Mouse (Mus musculus): ENCODE results near the gene Cep95. TPM values are rescaled to one million over a fixed set of nuclear protein-coding genes. Genes with fewer than 3 reads are reported as not detected.
"Not testable (repeated sequence)": the region's sequence is repeated elsewhere in the genome, so short reads cannot be mapped to it uniquely, and the experiment has no call there.

Cep95 gene
- polyA plus RNA-seq (2015; fragmentation: Nextera tagmentation; extraction: Ambion mirVana), result 12.7 and 13.8 TPM in 2 replicates

DNA sequence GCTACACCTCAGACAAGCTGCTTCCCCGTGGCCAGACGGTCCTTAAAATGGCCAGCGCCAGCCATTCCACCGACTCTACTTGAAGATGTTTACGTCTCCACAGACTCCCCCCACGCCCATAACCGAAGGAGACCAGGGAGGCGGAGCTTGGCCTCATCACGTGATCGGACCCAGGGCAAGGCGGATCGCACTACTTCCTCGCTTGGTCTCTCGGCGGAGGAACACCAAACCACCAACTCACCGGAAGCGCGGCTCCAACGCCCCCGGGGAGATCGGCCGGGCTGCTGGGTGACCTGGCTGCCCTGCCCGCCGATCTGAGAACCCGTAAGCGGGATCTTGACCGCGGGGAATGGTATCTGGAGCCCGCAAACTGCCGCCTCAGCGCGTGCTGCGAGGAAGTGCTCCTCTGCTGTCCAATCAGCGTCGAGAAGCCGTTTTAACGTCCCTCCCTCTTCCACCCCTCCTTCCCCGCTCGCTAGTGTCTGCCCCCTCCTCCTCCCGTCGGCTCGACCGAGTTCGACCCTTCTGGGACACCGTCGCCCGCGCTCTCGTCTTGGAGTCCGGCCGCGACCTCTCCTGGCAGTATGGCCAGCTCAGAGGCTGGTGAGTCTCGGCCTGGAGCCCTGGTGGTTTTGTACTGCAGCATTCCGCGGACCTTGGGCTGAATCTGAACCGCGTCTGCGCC is at the start of gene Cep95, which contains the start of gene Ddx5:
TSS of gene Cep95 (plus strand) at position 478 of the 685 bp plus-strand sequence.
TSS of gene Ddx5 (minus strand) at position 411 of the 685 bp plus-strand sequence.
- peak within 1 kb of the TSS; percentile 95 for H3K4me3 ChIP-seq (replicated peaks; ENCODE audit: low read depth, low read length)
- H3K4me1 ChIP-seq (replicated peaks; ENCODE audit: insufficient read depth, low read length), result no peaks in the 10 kb centered on the region
- peaks cover 29% of the 10 kb centered on the region for H3K36me3 ChIP-seq (ENCODE audit: insufficient read depth, low read length)
- no peaks in the 10 kb centered on the region for H3K9me3 ChIP-seq (replicated peaks; ENCODE audit: low read length)
- under 1% methylated on average over 58 of the region's 58 CpGs for WGBS
- H3K9ac ChIP-seq (ENCODE audit: low read depth, low read length), result peak within 1 kb of the TSS; percentile 96
- ATAC-seq (replicated peaks; ENCODE audit: low FRiP score, low read depth) (peak; percentile 86), DNase-seq (ENCODE audit: low spot score) (peak; percentile 99)
- peak within 1 kb of the TSS; percentile 85 for H3K4me2 ChIP-seq (ENCODE audit: low read length)
- H3K27ac ChIP-seq, result peak within 1 kb of the TSS; percentile 99
- no peaks in the 10 kb centered on the region for H3K27me3 ChIP-seq (ENCODE audit: insufficient read depth, low read length)
- TF ChIP-seq CTCF (IDR thresholded peaks at IDR 0.05; ENCODE audit: low read depth), result peak; percentile 55

DNA sequence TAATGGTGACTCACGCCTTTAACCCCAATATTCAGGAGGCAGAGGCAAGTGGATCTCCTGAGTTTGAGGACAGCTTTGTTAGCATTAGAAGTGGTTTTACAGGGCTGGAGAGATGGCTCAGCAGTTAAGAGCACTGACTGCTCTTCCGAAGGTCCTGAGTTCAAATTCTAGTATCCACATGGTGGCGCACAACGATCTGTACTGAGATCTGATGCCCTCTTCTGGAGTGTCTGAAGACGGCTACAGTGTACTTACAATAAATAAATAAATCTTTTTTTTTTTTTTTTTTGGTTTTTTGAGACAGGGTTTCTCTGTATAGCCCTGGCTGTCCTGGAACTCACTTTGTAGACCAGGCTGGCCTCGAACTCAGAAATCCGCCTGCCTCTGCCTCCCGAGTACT is 48.3 kb upstream of the Cep95 start:
- H3K9ac ChIP-seq (ENCODE audit: low read depth, low read length); H3K4me3 ChIP-seq (replicated peaks; ENCODE audit: low read depth, low read length); H3K27me3 ChIP-seq (ENCODE audit: insufficient read depth, low read length); DNase-seq (ENCODE audit: low spot score); H3K27ac ChIP-seq; H3K9me3 ChIP-seq (replicated peaks; ENCODE audit: low read length); H3K4me2 ChIP-seq (ENCODE audit: low read length); H3K36me3 ChIP-seq (ENCODE audit: insufficient read depth, low read length); H3K4me1 ChIP-seq (replicated peaks; ENCODE audit: insufficient read depth, low read length); ATAC-seq (replicated peaks; ENCODE audit: low FRiP score, low read depth): not testable (repeated sequence)
- 92% methylated on average over 8 of the region's 8 CpGs for WGBS

DNA sequence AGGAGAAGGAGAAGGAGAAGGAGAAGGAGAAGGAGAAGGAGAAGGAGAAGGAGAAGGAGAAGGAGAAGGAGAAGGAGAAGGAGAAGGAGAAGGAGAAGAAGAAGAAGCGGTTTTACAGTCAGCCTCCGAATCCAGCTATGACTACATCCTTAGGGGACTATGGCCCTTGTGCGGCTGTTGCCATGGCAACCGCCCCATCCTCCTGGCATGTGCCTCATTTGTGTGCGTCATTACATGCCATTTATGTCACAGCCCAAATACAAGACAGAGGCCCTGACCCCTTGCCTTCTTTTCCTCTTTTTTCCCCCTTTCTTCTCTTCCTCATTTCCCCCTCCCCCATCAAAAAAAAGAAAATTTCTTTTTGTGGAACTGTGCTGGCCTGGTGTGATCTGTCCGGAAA is 47.8 kb upstream of the Cep95 start:
- DNase-seq (ENCODE audit: low spot score) (no peak), ATAC-seq (replicated peaks; ENCODE audit: low FRiP score, low read depth) (no peak)
- H3K27ac ChIP-seq, result no peak overlapping the region
- no peak for TF ChIP-seq CTCF (IDR thresholded peaks at IDR 0.05; ENCODE audit: low read depth)
- H3K4me3 ChIP-seq (replicated peaks; ENCODE audit: low read depth, low read length), result no peak overlapping the region
- H3K36me3 ChIP-seq (ENCODE audit: insufficient read depth, low read length), result no peaks in the 10 kb centered on the region
- no peak overlapping the region for H3K9ac ChIP-seq (ENCODE audit: low read depth, low read length)
- H3K4me2 ChIP-seq (ENCODE audit: low read length), result no peak overlapping the region
- no peaks in the 10 kb centered on the region for H3K4me1 ChIP-seq (replicated peaks; ENCODE audit: insufficient read depth, low read length)
- H3K27me3 ChIP-seq (ENCODE audit: insufficient read depth, low read length), result no peaks in the 10 kb centered on the region
- WGBS, result 80% methylated on average over 6 of the region's 6 CpGs
- no peaks in the 10 kb centered on the region for H3K9me3 ChIP-seq (replicated peaks; ENCODE audit: low read length)

DNA sequence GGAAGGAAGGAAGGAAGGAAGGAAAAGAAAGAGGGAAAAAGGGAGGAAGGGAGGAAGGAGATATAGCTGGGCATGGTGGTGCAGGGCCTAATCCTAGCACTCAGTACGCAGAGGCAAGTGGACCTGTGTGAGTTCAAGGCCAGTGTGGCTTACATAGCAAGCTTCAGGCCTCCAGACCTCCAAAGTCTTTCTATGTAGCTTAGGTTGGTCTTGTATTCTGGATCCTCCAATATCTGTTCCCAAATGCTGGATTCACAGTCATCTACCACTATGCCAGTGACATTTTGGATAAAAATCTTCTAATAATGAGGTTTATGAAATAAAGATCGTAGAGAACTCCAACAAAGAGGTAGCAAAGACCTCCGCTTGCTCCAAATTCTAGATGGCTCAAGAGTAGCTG is 47.2 kb upstream of the Cep95 start:
- Histone ChIP-seq H3K4me3 (replicated peaks; ENCODE audit: low read depth, low read length) (no peak overlapping the region), H3K27ac (no peak overlapping the region), H3K36me3 (ENCODE audit: insufficient read depth, low read length) (no peaks in the 10 kb centered on the region), H3K4me2 (ENCODE audit: low read length) (no peak overlapping the region), H3K27me3 (ENCODE audit: insufficient read depth, low read length) (no peaks in the 10 kb centered on the region), H3K9ac (ENCODE audit: low read depth, low read length) (no peak overlapping the region), H3K9me3 (replicated peaks; ENCODE audit: low read length) (no peaks in the 10 kb centered on the region), H3K4me1 (replicated peaks; ENCODE audit: insufficient read depth, low read length) (no peaks in the 10 kb centered on the region)
- 94% methylated on average over 3 of the region's 3 CpGs for WGBS
- DNase-seq (ENCODE audit: low spot score) (no peak), ATAC-seq (replicated peaks; ENCODE audit: low FRiP score, low read depth) (no peak)
- TF ChIP-seq CTCF (IDR thresholded peaks at IDR 0.05; ENCODE audit: low read depth), result no peak

DNA sequence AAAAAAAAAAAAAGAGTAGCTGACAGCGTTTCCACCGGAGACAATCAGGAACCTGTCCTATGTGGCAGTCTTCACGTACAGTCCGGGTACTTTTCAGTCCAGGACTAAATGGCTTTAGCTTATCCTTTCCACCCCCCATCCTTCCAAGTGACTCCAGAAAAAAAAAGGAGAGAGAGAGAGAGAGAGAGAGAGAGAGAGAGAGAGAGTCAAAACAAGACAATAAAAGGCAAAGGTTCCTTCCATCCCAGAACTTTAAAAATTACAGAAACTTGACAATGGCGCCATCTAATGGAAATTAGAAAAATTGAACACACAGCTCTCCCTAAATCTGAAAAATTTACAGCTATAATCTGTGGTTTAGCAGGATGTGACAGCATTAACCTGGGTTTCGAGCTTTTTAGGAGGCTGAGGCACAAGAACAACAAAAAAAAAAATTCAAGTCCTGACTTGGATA is 46.6 kb upstream of the Cep95 start:
- no peak overlapping the region for H3K4me2 ChIP-seq (ENCODE audit: low read length)
- DNase-seq (ENCODE audit: low spot score) (peak; percentile 86), ATAC-seq (replicated peaks; ENCODE audit: low FRiP score, low read depth) (no peak)
- H3K9me3 ChIP-seq (replicated peaks; ENCODE audit: low read length), result no peaks in the 10 kb centered on the region
- H3K4me1 ChIP-seq (replicated peaks; ENCODE audit: insufficient read depth, low read length), result no peaks in the 10 kb centered on the region
- no peaks in the 10 kb centered on the region for H3K36me3 ChIP-seq (ENCODE audit: insufficient read depth, low read length)
- no peak overlapping the region for H3K4me3 ChIP-seq (replicated peaks; ENCODE audit: low read depth, low read length)
- peak; percentile 80 for TF ChIP-seq CTCF (IDR thresholded peaks at IDR 0.05; ENCODE audit: low read depth)
- H3K9ac ChIP-seq (ENCODE audit: low read depth, low read length), result no peak overlapping the region
- 36% methylated on average over 6 of the region's 6 CpGs for WGBS
- no peaks in the 10 kb centered on the region for H3K27me3 ChIP-seq (ENCODE audit: insufficient read depth, low read length)
- H3K27ac ChIP-seq, result no peak overlapping the region

DNA sequence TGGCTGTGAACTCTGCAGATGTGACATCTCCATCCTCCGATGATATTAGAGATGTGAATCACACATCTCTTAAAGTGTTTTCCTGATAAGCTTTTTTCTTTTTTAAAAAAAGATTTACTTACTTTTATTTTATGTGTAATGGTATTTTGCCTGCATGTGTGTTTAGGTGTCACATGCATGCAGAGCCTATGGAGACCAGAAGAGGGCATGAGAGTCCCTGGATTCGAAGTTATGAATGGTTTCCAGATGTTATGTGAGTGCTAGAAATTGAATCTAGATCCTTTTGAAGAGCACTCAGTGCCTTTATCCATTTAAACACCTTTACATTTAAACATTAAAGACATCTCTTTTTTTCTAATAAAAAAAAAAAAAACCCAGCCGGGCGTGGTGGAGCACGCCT is 44.1 kb upstream of the Cep95 start:
- no peak for DNase-seq (ENCODE audit: low spot score)
- no peaks in the 10 kb centered on the region for H3K27me3 ChIP-seq (ENCODE audit: insufficient read depth, low read length)
- H3K4me3 ChIP-seq (replicated peaks; ENCODE audit: low read depth, low read length), result no peak overlapping the region
- H3K4me2 ChIP-seq (ENCODE audit: low read length), result no peak overlapping the region
- no peaks in the 10 kb centered on the region for H3K36me3 ChIP-seq (ENCODE audit: insufficient read depth, low read length)
- no peak overlapping the region for H3K9ac ChIP-seq (ENCODE audit: low read depth, low read length)
- no peaks in the 10 kb centered on the region for H3K9me3 ChIP-seq (replicated peaks; ENCODE audit: low read length)
- peak; percentile 44; the same call in 1 of the 2 replicates for TF ChIP-seq CTCF (IDR thresholded peaks at IDR 0.05; ENCODE audit: low read depth)
- H3K27ac ChIP-seq, result no peak overlapping the region
- 90% methylated on average over 5 of the region's 5 CpGs for WGBS
- H3K4me1 ChIP-seq (replicated peaks; ENCODE audit: insufficient read depth, low read length), result no peaks in the 10 kb centered on the region
- no peak for ATAC-seq (replicated peaks; ENCODE audit: low FRiP score, low read depth)

DNA sequence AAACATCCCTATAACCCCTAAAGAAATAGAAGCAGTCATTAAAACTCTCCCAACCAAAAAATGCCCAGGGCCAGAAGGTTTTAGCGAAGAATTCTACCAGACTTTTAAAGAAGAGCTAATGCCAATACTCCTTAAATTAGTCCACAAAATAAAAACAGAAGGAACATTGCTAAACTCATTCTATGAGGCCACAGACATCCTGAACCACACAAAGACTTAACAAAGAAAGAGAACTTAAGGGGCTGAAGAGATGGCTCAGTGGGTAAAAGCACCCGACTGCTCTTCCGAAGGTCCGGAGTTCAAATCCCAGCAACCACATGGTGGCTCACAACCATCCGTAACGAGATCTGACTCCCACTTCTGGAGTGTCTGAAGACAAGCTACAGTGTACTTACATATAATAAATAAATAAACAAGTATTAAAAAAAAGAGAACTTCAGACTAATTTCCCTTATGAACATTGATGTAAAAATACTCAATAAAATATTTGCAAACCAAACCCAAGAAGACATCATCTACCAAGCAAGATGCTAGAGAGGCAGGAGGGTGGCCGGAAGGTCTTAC is 39.4 kb upstream of the Cep95 start:
- H3K4me1 ChIP-seq (replicated peaks; ENCODE audit: insufficient read depth, low read length); H3K36me3 ChIP-seq (ENCODE audit: insufficient read depth, low read length); H3K27ac ChIP-seq; H3K4me3 ChIP-seq (replicated peaks; ENCODE audit: low read depth, low read length); ATAC-seq (replicated peaks; ENCODE audit: low FRiP score, low read depth); H3K9me3 ChIP-seq (replicated peaks; ENCODE audit: low read length); H3K27me3 ChIP-seq (ENCODE audit: insufficient read depth, low read length); DNase-seq (ENCODE audit: low spot score); H3K9ac ChIP-seq (ENCODE audit: low read depth, low read length); H3K4me2 ChIP-seq (ENCODE audit: low read length): not testable (repeated sequence)
- 90% methylated on average over 7 of the region's 7 CpGs for WGBS
